Mouse (Mus musculus) pancreas, adult 10 weeks (tissue): Measurements from ENCODE around the gene 1700074P13Rik. TPM values are rescaled to one million over a fixed set of nuclear protein-coding genes. Genes with fewer than 3 reads are reported as not detected.

ENCODE experiments used
- polyA plus RNA-seq: library from polyadenylated mRNA; stranded (reverse); fragments of 350-450 nt; fragmentation: Illumina TruSeq; extraction: RNeasy Lipid Tissue Mini Kit (QIAGEN cat#74804); gene quantifications from one replicate; pipeline ENCODE4 v1.2.3, GENCODE M21; 2015; ENCODE audit warnings: low read depth, low replicate concordance; ENCODE audit not compliant: insufficient read depth

1700074P13Rik gene
- not detected for polyA plus RNA-seq

GRCm38 (mm10) chr6:40940457-40940856 lies at the start of gene 1700074P13Rik:
1700074P13Rik (minus strand) TSS chr6:40940557.

GRCm38 (mm10) chr6:40964454-40964853 lies 24.1 kb upstream of the 1700074P13Rik start, which contains the start of gene 1810009J06Rik:
1810009J06Rik (plus strand) TSS chr6:40964754.

DNA sequence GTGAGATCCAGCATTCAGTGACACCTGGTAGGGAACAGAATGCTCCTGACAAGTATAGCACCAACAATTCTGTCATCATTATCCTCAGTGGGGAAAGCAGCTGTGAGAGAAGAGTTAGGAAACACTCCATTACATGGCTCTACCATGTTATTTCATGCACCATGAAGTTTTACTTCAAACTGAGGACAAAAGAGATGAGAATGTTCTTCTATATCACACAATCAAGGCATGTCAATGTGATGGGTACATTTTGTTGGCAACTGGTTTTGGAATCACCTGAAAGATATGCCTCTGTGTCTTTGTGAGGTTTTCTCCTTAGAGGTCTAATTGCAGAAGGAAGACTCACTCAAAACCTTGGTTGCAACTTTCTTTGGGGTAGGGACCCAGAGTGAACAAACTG lies 11.4 kb upstream of the 1700074P13Rik start, which contains the start of gene Gm4744:
Gene Gm4744 (minus strand): TSS at position 101 of the 400 bp plus-strand sequence.

GRCm38 (mm10) chr6:40900287-40900686 lies 40.1 kb downstream of the 1700074P13Rik start, which contains the start of gene Prss58:
Prss58 (minus strand) TSS chr6:40900387.

GRCm38 (mm10) chr6:40887394-40887793 lies 53.0 kb downstream of the 1700074P13Rik start, which contains the start of gene Moxd2:
Moxd2 (minus strand) TSS chr6:40887494.

Other genes with a start within 250 kb of the 1700074P13Rik start
- not detected for gene Moxd2, start 53.1 kb downstream of the 1700074P13Rik start, polyA plus RNA-seq
- not detected for gene Prss58, start 40.2 kb downstream of the 1700074P13Rik start, polyA plus RNA-seq
- not detected for gene Gm4744, start 11.3 kb upstream of the 1700074P13Rik start, polyA plus RNA-seq
- gene 1810009J06Rik, start 24.2 kb upstream of the 1700074P13Rik start, polyA plus RNA-seq, result not detected
- gene Gm2663, start 58.9 kb upstream of the 1700074P13Rik start, polyA plus RNA-seq, result not detected
- 14,492 TPM for gene 2210010C04Rik, start 95.0 kb upstream of the 1700074P13Rik start, polyA plus RNA-seq